Mouse (Mus musculus) lung, postnatal 4 days (tissue): Measurements from ENCODE around the gene Abcb1a.
A peak's percentile ranks its signal among the peaks of the same experiment; 100 is the strongest.

ENCODE experiments used
- DNase-seq, 2 experiments: peaks; one replicate each; pipeline ENCODE4 v3.0.0; 2021

The Abcb1a gene

GRCm38 (mm10) chr5:8659911-8660737 lies at the start of gene Abcb1a:
Gene Abcb1a (plus strand): TSS chr5:8660077.
- DNase-seq = peak; percentile 5 to 32

GRCm38 (mm10) chr5:8622071-8622595 lies 37.7 kb upstream of the Abcb1a start:
- peak; percentile 46 to 52 for DNase-seq

- peak; percentile 89 to 92 for DNase-seq
Measured at GRCm38 (mm10) chr5:8622596-8623231, 37.2 kb upstream of the Abcb1a start, which contains the start of gene Rundc3b. Gene Rundc3b (minus strand): TSS chr5:8622952.

GRCm38 (mm10) chr5:8632901-8633300 lies 27.0 kb upstream of the Abcb1a start:
- DNase-seq = no peak

GRCm38 (mm10) chr5:8634489-8634975 lies 25.3 kb upstream of the Abcb1a start:
- no peak for DNase-seq

GRCm38 (mm10) chr5:8648300-8648699 lies 11.6 kb upstream of the Abcb1a start:
- no peak for DNase-seq

GRCm38 (mm10) chr5:8648774-8649173 lies 11.1 kb upstream of the Abcb1a start:
- DNase-seq = no peak

- DNase-seq = no peak
Measured at GRCm38 (mm10) chr5:8652085-8652484, 7.8 kb upstream of the Abcb1a start.

- DNase-seq = no peak
Measured at GRCm38 (mm10) chr5:8660738-8661151, 868 bp downstream of the Abcb1a start.

GRCm38 (mm10) chr5:8664678-8665077 lies 4.8 kb downstream of the Abcb1a start:
- no peak for DNase-seq

GRCm38 (mm10) chr5:8667758-8668474 lies 8.0 kb downstream of the Abcb1a start:
- no peak for DNase-seq

- DNase-seq = no peak
Measured at GRCm38 (mm10) chr5:8669606-8670005, 9.7 kb downstream of the Abcb1a start.

GRCm38 (mm10) chr5:8675262-8675951 lies 15.5 kb downstream of the Abcb1a start:
- DNase-seq = no peak

- no peak for DNase-seq
Measured at GRCm38 (mm10) chr5:8675952-8676262, 16.0 kb downstream of the Abcb1a start.

- DNase-seq = no peak
Measured at GRCm38 (mm10) chr5:8681166-8681565, 21.3 kb downstream of the Abcb1a start.

- no peak for DNase-seq
Measured at GRCm38 (mm10) chr5:8683686-8684085, 23.8 kb downstream of the Abcb1a start.

GRCm38 (mm10) chr5:8686071-8686470 lies 26.2 kb downstream of the Abcb1a start:
- no peak for DNase-seq

GRCm38 (mm10) chr5:8687550-8687949 lies 27.7 kb downstream of the Abcb1a start:
- no peak for DNase-seq

- DNase-seq = no peak
Measured at GRCm38 (mm10) chr5:8716061-8716460, 56.2 kb downstream of the Abcb1a start.

- DNase-seq = no peak
Measured at GRCm38 (mm10) chr5:8719556-8719955, 59.7 kb downstream of the Abcb1a start.

- DNase-seq = no peak
Measured at GRCm38 (mm10) chr5:8722224-8722623, 62.3 kb downstream of the Abcb1a start.

GRCm38 (mm10) chr5:8722867-8723266 lies 63.0 kb downstream of the Abcb1a start:
- DNase-seq = peak; percentile 15 to 30

- no peak for DNase-seq
Measured at GRCm38 (mm10) chr5:8727760-8728159, 67.9 kb downstream of the Abcb1a start.
